Mouse (Mus musculus): ENCODE measurements around the gene Lrrc8c. TPM values are rescaled to one million over a fixed set of nuclear protein-coding genes. Genes with fewer than 3 reads are reported as not detected.
"Not testable (repeated sequence)": the region's sequence is repeated elsewhere in the genome, so short reads cannot be mapped to it uniquely, and the experiment has no call there.

The Lrrc8c gene
- polyA plus RNA-seq, 1 experiment from 2014 or later, result 20.1 TPM

DNA sequence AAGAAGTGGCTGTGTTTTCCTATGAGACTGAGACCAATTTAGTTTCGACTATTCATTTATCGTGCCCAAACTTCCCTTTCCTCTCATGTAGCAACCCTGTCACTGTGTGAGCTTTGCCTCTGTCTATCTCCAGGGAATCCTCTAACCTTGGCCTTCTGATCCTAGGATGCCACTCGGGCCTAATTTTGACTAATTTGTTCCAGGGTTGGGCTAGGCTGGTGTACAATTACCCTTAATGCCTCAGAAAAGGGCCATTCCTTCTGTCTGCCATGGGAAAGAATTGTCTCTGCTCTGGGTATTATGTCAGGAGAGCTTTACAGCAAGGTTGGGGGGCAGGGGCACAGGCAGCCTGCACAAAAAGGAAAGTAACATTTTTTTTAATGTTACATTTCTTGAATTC lies 107.2 kb downstream of the Lrrc8c start:
- 55% methylated on average over 3 of the region's 3 CpGs for WGBS
- no peaks in the 10 kb centered on the region for H3K27me3 ChIP-seq (ENCODE audit: control insufficient read depth, insufficient read depth, low read length)
- H3K9me3 ChIP-seq (replicated peaks; ENCODE audit: control insufficient read depth, low read length), result no peaks in the 10 kb centered on the region
- H3K27ac ChIP-seq (ENCODE audit: low read length), result peak overlapping the region; percentile 56
- H3K4me3 ChIP-seq (ENCODE audit: low read length), result no peak overlapping the region
- no peak for ATAC-seq (replicated peaks; ENCODE audit: extremely low read depth, insufficient read depth, low FRiP score)
- no peak overlapping the region for H3K4me2 ChIP-seq (ENCODE audit: low read depth, low read length)
- no peaks in the 10 kb centered on the region; the same call in 1 of the 2 replicates for H3K4me1 ChIP-seq (ENCODE audit: control insufficient read depth, insufficient read depth, low read length)
- no peak overlapping the region for H3K9ac ChIP-seq (ENCODE audit: low read length)
- H3K36me3 ChIP-seq (ENCODE audit: control insufficient read depth, insufficient read depth), result no peaks in the 10 kb centered on the region

DNA sequence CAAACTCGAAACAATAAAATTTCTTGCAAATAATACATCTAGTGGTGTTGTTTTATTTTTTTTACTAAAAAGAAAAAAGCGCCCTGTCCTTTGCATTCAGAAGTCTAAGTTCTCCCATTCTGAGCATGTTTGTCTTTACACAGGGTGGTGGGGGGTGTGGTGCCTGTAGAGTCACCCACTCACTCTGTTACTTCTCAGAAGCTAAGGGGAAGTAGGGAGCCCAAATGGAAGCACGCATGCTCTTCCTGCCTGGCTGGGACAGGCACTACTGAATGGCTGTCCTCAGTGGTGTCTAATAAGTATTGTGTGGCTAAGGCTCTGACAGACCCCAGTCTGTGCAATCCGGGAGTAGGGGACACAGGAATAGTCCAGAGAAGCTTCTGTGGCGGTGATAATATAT lies 107.9 kb downstream of the Lrrc8c start:
- no peaks in the 10 kb centered on the region; the same call in 1 of the 2 replicates for H3K4me1 ChIP-seq (ENCODE audit: control insufficient read depth, insufficient read depth, low read length)
- H3K9ac ChIP-seq (ENCODE audit: low read length), result no peak overlapping the region
- H3K27me3 ChIP-seq (ENCODE audit: control insufficient read depth, insufficient read depth, low read length), result no peaks in the 10 kb centered on the region
- WGBS, result 79% methylated on average over 5 of the region's 5 CpGs
- H3K9me3 ChIP-seq (replicated peaks; ENCODE audit: control insufficient read depth, low read length), result no peaks in the 10 kb centered on the region
- no peak for ATAC-seq (replicated peaks; ENCODE audit: extremely low read depth, insufficient read depth, low FRiP score)
- H3K4me3 ChIP-seq (ENCODE audit: low read length), result no peak overlapping the region
- no peaks in the 10 kb centered on the region for H3K36me3 ChIP-seq (ENCODE audit: control insufficient read depth, insufficient read depth)
- no peak overlapping the region for H3K4me2 ChIP-seq (ENCODE audit: low read depth, low read length)
- H3K27ac ChIP-seq (ENCODE audit: low read length), result no peak overlapping the region

DNA sequence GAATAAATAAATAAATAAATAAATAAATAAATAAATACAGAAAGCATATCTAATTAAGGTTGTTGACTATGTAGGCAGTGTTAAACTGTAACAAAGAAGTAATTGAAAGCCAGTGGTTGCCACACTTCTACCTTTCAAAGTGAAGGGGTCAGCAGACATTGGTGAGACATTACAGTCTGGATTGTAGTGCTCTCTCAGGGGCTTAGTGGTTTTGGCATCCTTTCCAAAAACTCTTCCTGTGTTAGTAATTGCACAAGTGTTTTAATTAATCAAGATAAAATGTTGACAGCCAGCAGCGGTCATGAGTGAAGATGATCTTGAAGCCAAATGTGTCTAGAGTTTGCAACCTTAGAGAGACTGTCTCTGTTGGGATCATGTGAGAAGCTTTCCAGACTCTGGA lies 110.8 kb downstream of the Lrrc8c start:
- no peak overlapping the region for H3K4me2 ChIP-seq (ENCODE audit: low read depth, low read length)

DNA sequence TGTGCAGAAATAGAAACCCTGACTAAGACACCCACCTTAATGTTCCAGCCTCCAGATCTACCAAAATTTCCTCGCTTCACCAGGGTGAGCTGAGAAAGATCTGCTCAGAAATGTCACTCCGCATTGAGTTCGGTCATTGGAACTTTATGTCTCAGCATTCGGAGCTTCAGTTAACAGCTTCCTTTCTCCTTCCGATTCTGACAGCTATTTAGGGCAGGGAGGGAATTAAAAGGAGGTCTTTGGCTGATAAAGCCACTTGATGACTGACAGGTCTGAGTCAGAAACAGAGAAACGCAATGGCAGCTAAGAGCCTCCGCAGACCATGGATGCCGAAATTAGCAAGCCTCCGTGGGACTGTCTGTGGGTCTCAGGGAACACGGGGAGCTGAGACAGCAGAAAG lies 112.9 kb downstream of the Lrrc8c start:
- H3K4me1 ChIP-seq (ENCODE audit: control insufficient read depth, insufficient read depth, low read length), result no peaks in the 10 kb centered on the region; the same call in 1 of the 2 replicates
- ATAC-seq (replicated peaks; ENCODE audit: extremely low read depth, insufficient read depth, low FRiP score), result no peak
- no peak overlapping the region for H3K4me3 ChIP-seq (ENCODE audit: low read length)
- WGBS, result 38% methylated on average over 10 of the region's 10 CpGs
- H3K27me3 ChIP-seq (ENCODE audit: control insufficient read depth, insufficient read depth, low read length), result no peaks in the 10 kb centered on the region
- H3K27ac ChIP-seq (ENCODE audit: low read length), result no peak overlapping the region
- peak overlapping the region; percentile 31 for H3K4me2 ChIP-seq (ENCODE audit: low read depth, low read length)
- H3K36me3 ChIP-seq (ENCODE audit: control insufficient read depth, insufficient read depth), result no peaks in the 10 kb centered on the region
- H3K9me3 ChIP-seq (replicated peaks; ENCODE audit: control insufficient read depth, low read length), result no peaks in the 10 kb centered on the region
- H3K9ac ChIP-seq (ENCODE audit: low read length), result no peak overlapping the region

More for the DNA sequence above, 110.8 kb downstream of the Lrrc8c start:
- no peaks in the 10 kb centered on the region for H3K36me3 ChIP-seq (ENCODE audit: control insufficient read depth, insufficient read depth)
- no peak overlapping the region for H3K27ac ChIP-seq (ENCODE audit: low read length)
- H3K9me3 ChIP-seq (replicated peaks; ENCODE audit: control insufficient read depth, low read length), result no peaks in the 10 kb centered on the region
- H3K27me3 ChIP-seq (ENCODE audit: control insufficient read depth, insufficient read depth, low read length), result no peaks in the 10 kb centered on the region
- H3K4me1 ChIP-seq (ENCODE audit: control insufficient read depth, insufficient read depth, low read length), result no peaks in the 10 kb centered on the region; the same call in 1 of the 2 replicates
- no peak overlapping the region for H3K4me3 ChIP-seq (ENCODE audit: low read length)
- WGBS, result 70% methylated on average over 1 of the region's 1 CpGs
- no peak overlapping the region for H3K9ac ChIP-seq (ENCODE audit: low read length)
- no peak for ATAC-seq (replicated peaks; ENCODE audit: extremely low read depth, insufficient read depth, low FRiP score)

DNA sequence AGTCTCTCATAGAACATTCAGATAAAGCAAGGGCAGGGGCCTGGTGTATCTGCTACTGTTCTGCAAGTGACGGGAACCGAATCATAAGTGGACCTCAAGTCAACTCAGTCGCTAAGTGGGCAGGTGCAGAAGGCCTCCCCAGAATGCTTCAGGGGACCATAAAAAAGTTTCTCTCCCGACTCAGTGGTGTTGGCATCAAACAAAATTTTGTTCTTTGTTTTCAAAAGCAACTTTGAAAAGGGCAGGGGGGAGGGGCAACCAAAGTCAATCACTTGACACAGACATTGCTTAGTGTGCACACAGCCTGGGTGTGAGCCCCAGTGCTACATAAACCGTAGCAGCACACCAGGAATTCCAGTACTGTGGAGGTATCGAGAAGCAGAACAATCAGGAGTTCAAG lies 116.4 kb downstream of the Lrrc8c start:
- WGBS, result 72% methylated on average over 6 of the region's 6 CpGs
- no peak for ATAC-seq (replicated peaks; ENCODE audit: extremely low read depth, insufficient read depth, low FRiP score)
- Histone ChIP-seq H3K4me3 (ENCODE audit: low read length) (no peak overlapping the region), H3K4me2 (ENCODE audit: low read depth, low read length) (no peak overlapping the region), H3K4me1 (ENCODE audit: control insufficient read depth, insufficient read depth, low read length) (no peaks in the 10 kb centered on the region; the same call in 1 of the 2 replicates), H3K9ac (ENCODE audit: low read length) (no peak overlapping the region), H3K36me3 (ENCODE audit: control insufficient read depth, insufficient read depth) (no peaks in the 10 kb centered on the region), H3K9me3 (replicated peaks; ENCODE audit: control insufficient read depth, low read length) (no peaks in the 10 kb centered on the region), H3K27me3 (ENCODE audit: control insufficient read depth, insufficient read depth, low read length) (no peaks in the 10 kb centered on the region), H3K27ac (ENCODE audit: low read length) (no peak overlapping the region)

DNA sequence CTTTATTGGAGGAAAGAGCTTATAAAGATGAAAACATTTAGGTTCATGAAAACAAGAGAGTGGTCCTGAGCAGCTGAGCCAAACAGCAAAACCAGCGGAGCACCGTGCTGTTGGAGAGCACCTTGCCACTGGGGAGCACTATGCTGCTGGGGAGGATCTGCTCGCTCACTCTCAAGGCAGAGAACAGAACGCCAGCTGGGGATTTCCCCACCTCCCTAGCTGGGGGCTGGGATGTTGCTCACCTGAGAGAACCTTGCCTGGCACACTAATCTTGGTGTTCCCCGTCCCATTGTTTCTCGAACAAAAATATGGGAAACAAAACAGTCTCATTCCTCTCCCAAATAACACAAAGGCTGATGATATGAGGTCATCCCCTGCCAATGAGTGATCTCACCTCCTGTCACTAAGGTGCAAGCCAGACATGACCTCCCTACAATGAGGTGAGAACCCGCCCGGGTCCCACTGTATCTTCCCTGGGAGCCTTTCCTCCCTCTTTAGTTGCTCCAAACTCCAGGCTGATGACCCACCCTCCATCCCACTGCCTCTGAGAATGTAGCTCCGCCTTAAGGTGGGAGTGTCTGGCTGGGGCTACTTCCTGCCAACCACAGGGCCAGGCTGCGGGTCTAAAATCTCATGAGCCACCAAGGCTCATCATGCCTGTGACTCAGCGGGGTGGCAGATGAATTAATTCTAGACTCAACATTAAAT lies 117.5 kb downstream of the Lrrc8c start:
- Histone ChIP-seq H3K9me3 (replicated peaks; ENCODE audit: control insufficient read depth, low read length) (no peaks in the 10 kb centered on the region), H3K4me1 (ENCODE audit: control insufficient read depth, insufficient read depth, low read length) (no peaks in the 10 kb centered on the region; the same call in 1 of the 2 replicates), H3K4me3 (ENCODE audit: low read length) (no peak overlapping the region), H3K27ac (ENCODE audit: low read length) (no peak overlapping the region), H3K9ac (ENCODE audit: low read length) (no peak overlapping the region), H3K36me3 (ENCODE audit: control insufficient read depth, insufficient read depth) (no peaks in the 10 kb centered on the region), H3K4me2 (ENCODE audit: low read depth, low read length) (no peak overlapping the region), H3K27me3 (ENCODE audit: control insufficient read depth, insufficient read depth, low read length) (no peaks in the 10 kb centered on the region)
- no peak; the same call in 1 of the 2 replicates for ATAC-seq (replicated peaks; ENCODE audit: extremely low read depth, insufficient read depth, low FRiP score)
- WGBS, result 64% methylated on average over 11 of the region's 11 CpGs

DNA sequence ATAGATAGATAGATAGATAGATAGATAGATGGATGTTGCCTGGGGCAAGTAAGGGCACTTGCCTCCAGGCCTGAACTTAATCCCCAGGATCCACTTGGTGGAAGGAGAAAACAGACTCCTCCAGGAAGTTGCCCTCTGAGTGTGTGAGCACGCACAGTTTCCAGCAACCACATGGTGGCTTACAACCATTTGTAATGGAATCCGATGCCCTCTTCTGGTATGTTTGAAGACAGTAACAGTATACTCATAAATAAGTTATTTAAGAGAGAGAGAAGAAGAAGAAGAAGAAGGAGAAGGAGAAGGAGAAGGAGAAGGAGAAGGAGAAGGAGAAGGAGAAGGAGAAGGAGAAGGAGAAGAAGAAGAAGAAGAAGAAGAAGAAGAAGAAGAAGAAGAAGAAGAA lies 119.1 kb downstream of the Lrrc8c start:
- ATAC-seq (replicated peaks; ENCODE audit: extremely low read depth, insufficient read depth, low FRiP score), result not testable (repeated sequence)

DNA sequence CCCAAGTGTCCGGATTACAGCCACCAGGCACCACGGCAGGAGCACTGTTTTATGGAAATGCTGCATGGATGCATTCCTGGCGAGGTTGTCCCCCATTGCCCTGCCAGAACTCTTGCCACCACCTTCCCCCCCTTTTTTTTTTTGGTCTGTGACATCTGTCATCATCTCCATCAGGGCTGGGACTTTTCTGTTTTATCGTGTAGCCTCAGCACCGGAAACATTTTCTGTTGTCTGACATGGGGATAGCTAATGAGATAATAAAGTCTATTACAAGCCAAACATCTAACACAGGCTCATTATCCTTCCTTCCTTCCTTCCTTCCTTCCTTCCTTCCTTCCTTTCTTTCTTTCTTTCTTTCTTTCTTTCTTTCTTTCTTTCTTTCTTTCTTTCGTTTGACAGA lies 119.7 kb downstream of the Lrrc8c start:
- no peak for ATAC-seq (replicated peaks; ENCODE audit: extremely low read depth, insufficient read depth, low FRiP score)
- Histone ChIP-seq H3K4me2 (ENCODE audit: low read depth, low read length) (no peak overlapping the region), H3K9ac (ENCODE audit: low read length) (no peak overlapping the region), H3K4me3 (ENCODE audit: low read length) (no peak overlapping the region), H3K9me3 (replicated peaks; ENCODE audit: control insufficient read depth, low read length) (no peaks in the 10 kb centered on the region), H3K27ac (ENCODE audit: low read length) (no peak overlapping the region), H3K36me3 (ENCODE audit: control insufficient read depth, insufficient read depth) (no peaks in the 10 kb centered on the region), H3K4me1 (ENCODE audit: control insufficient read depth, insufficient read depth, low read length) (no peaks in the 10 kb centered on the region), H3K27me3 (ENCODE audit: control insufficient read depth, insufficient read depth, low read length) (no peaks in the 10 kb centered on the region)
- WGBS, result 86% methylated on average over 6 of the region's 6 CpGs

More for the DNA sequence above, 119.1 kb downstream of the Lrrc8c start:
- not testable (repeated sequence) for H3K27me3 ChIP-seq (ENCODE audit: control insufficient read depth, insufficient read depth, low read length); H3K27ac ChIP-seq (ENCODE audit: low read length); H3K4me2 ChIP-seq (ENCODE audit: low read depth, low read length); H3K9me3 ChIP-seq (replicated peaks; ENCODE audit: control insufficient read depth, low read length); H3K4me3 ChIP-seq (ENCODE audit: low read length); H3K4me1 ChIP-seq (ENCODE audit: control insufficient read depth, insufficient read depth, low read length); H3K9ac ChIP-seq (ENCODE audit: low read length); H3K36me3 ChIP-seq (ENCODE audit: control insufficient read depth, insufficient read depth)
- WGBS, result 86% methylated on average over 2 of the region's 2 CpGs

DNA sequence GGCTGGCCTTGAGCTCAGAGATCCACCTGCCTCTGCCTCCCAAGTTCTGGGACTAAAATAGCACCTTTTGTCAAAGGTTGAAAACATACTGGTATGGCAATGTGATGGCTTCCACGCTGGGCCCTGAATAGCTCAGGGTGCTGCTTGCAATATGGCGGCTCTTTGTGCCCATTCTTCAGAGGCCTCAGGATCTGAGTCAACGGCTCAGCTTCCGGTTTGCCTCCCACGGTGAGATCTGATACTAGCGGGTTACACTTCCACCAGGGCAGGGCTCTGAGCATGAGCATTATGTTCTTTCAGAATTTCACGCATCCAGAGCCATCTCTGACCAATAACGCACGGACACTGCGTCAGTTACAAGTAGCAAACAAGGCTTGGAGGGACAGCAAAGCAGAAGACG lies 120.2 kb downstream of the Lrrc8c start:
- 92% methylated on average over 11 of the region's 11 CpGs for WGBS
- no peak overlapping the region for H3K9ac ChIP-seq (ENCODE audit: low read length)
- no peaks in the 10 kb centered on the region for H3K27me3 ChIP-seq (ENCODE audit: control insufficient read depth, insufficient read depth, low read length)
- no peak overlapping the region for H3K4me3 ChIP-seq (ENCODE audit: low read length)
- H3K27ac ChIP-seq (ENCODE audit: low read length), result no peak overlapping the region
- no peaks in the 10 kb centered on the region for H3K4me1 ChIP-seq (ENCODE audit: control insufficient read depth, insufficient read depth, low read length)
- no peaks in the 10 kb centered on the region for H3K9me3 ChIP-seq (replicated peaks; ENCODE audit: control insufficient read depth, low read length)
- no peak for ATAC-seq (replicated peaks; ENCODE audit: extremely low read depth, insufficient read depth, low FRiP score)
- H3K36me3 ChIP-seq (ENCODE audit: control insufficient read depth, insufficient read depth), result no peaks in the 10 kb centered on the region
- no peak overlapping the region for H3K4me2 ChIP-seq (ENCODE audit: low read depth, low read length)

Data from heart, embryonic 16.5 days (tissue).